Mouse (Mus musculus) heart, postnatal 0 days (tissue): ENCODE measurements around the gene Mical2.

Experiments used
- CTCF ChIP-seq: IDR thresholded peaks from 2 replicates; pipeline ENCODE4 v1.5.1; 2016; ENCODE audit warnings: antibody characterized with exemption, control low read depth, low read depth
- EP300 ChIP-seq: IDR thresholded peaks from 2 replicates; pipeline ENCODE4 v1.6.1; 2016; ENCODE audit warnings: antibody characterized with exemption, low read depth

GRCm38 (mm10) chr7:112275883-112276282 is 50.2 kb downstream of the Mical2 start:
- TF ChIP-seq CTCF = no peak
- no peak for TF ChIP-seq EP300
